Comparison of ENCODE assay signal across 30 mouse cellular contexts in the genomic region with DNA sequence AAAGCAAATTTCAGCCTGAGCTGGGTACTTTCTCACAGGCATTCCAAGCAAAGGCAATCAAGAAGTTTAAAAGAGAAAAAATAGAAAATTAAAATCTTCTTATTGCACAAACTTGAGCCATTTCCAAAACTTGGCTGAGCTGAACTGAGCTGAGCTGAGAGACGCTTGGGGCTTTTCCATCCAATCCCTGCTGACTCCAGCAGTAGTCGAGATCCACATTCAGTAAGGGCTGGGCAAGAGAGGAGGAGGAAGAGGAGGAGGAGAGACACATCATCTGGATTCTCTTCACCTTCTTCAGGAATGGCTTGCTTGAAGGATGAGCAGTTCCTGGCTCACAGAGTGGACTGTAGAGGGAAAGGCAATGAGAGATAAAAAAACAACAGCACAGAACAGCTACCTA.
DNase-seq lines count a peak whose midpoint lies in the region; ATAC-seq and TF ChIP-seq lines count a peak whose summit lies in the region.
"Had no signal": no experiment of that assay in that cellular context is flagged by ENCODE, and none has a peak within 500 bp of the region (broad histone marks: within the 10 kb centered on the region; RNA-seq: fewer than 3 reads in every experiment).

No protein-coding gene starts in this region.

- no peaks in the 10 kb centered on the region for H3K27me3 ChIP-seq in lung, embryonic 14.5 days (ENCODE audit: insufficient read depth, low read length)
- H3K27me3 ChIP-seq: CH12.LX; embryonic facial prominence, embryonic 13.5 days; embryonic facial prominence, embryonic 15.5 days; forebrain, embryonic 12.5 days had no signal

- TF ChIP-seq CTCF in lung, embryonic 14.5 days (IDR thresholded peaks at IDR 0.05; ENCODE audit: low read depth) = no peak

- H3K9me3 ChIP-seq in lung, embryonic 14.5 days (ENCODE audit: low read depth, low read length) = no peaks in the 10 kb centered on the region
- H3K9me3 ChIP-seq: embryonic facial prominence, embryonic 13.5 days; embryonic facial prominence, embryonic 15.5 days; forebrain, embryonic 10.5 days; forebrain, embryonic 12.5 days; G1E had no signal

- H3K36me3 ChIP-seq in lung, embryonic 14.5 days (ENCODE audit: insufficient read depth) = no peaks in the 10 kb centered on the region
- H3K36me3 ChIP-seq: embryonic facial prominence, embryonic 13.5 days; embryonic facial prominence, embryonic 15.5 days; forebrain, embryonic 10.5 days; forebrain, embryonic 12.5 days; G1E had no signal

- ATAC-seq in lung, embryonic 14.5 days (ENCODE audit: insufficient read depth) = no peak
- ATAC-seq: activated CD4-positive, CD25-positive, alpha-beta regulatory T cell, adult 4 months; CD4-positive, CD25-positive, alpha-beta regulatory T cell, adult 4 months; forebrain, embryonic 14.5 days; forebrain, embryonic 16.5 days; Patski had no signal

- WGBS in lung, embryonic 14.5 days = 53% methylated on average over 2 of the region's 2 CpGs

- no peaks in the 10 kb centered on the region for H3K4me1 ChIP-seq in lung, embryonic 14.5 days (ENCODE audit: insufficient read depth)
- H3K4me1 ChIP-seq: embryonic facial prominence, embryonic 13.5 days; embryonic facial prominence, embryonic 15.5 days; forebrain, embryonic 10.5 days; forebrain, embryonic 12.5 days had no signal

- H3K27ac ChIP-seq in lung, embryonic 14.5 days (ENCODE audit: low read depth) = no peak overlapping the region
- H3K27ac ChIP-seq: embryonic facial prominence, embryonic 13.5 days; embryonic facial prominence, embryonic 15.5 days; forebrain, embryonic 10.5 days; forebrain, embryonic 12.5 days had no signal

- no peak overlapping the region for H3K4me2 ChIP-seq in lung, embryonic 14.5 days
- H3K4me2 ChIP-seq: embryonic facial prominence, embryonic 13.5 days; embryonic facial prominence, embryonic 15.5 days; forebrain, embryonic 12.5 days had no signal

- no peak overlapping the region for H3K4me3 ChIP-seq in lung, embryonic 14.5 days (ENCODE audit: low read depth, low read length)
- H3K4me3 ChIP-seq: embryonic facial prominence, embryonic 13.5 days; embryonic facial prominence, embryonic 15.5 days; erythroblast, embryonic 14.5 days; forebrain, embryonic 10.5 days; forebrain, embryonic 12.5 days had no signal

- no peak overlapping the region for H3K9ac ChIP-seq in lung, embryonic 14.5 days
- H3K9ac ChIP-seq: embryonic facial prominence, embryonic 13.5 days; embryonic facial prominence, embryonic 15.5 days; forebrain, embryonic 12.5 days had no signal

- DNase-seq in adrenal gland, postnatal 10 days = peak; percentile 17
- no peak for DNase-seq in adrenal gland, adult 18-20 months (ENCODE audit: low spot score in 2 of 2)
- peak; percentile 17 for DNase-seq in lung, embryonic 14.5 days
- no peak for DNase-seq in lung, adult 18-20 months
- DNase-seq in lung, postnatal 36 days = peak; percentile 0
- no peak for DNase-seq in lung, postnatal 25 days (ENCODE audit: low spot score)
- no peak for DNase-seq in layer of hippocampus, postnatal 10 days (ENCODE audit: low spot score in 2 of 2)
- DNase-seq: adrenal gland, adult 2 months; adrenal gland, postnatal 14 days; adrenal gland, postnatal 36 days; B cell, adult 2 months; cerebellum, adult 11 months; cerebellum, adult 18-20 months; cerebellum, adult 8-10 months; cerebellum, adult 9-11 months; cerebellum, postnatal 14 days; cerebellum, postnatal 36 days; embryo, embryonic 11 days had no signal

Comparison
In these comparisons a context has a peak if more than half of its experiments do, and no peak if none do; other contexts are left out.
1. DNase-seq: peak in adrenal gland, postnatal 10 days (single experiment), lung, embryonic 14.5 days (single experiment) and lung, postnatal 36 days (single experiment); none in adrenal gland, adult 18-20 months (0 of 2), lung, adult 18-20 months (0 of 2), lung, postnatal 25 days (single experiment) and layer of hippocampus, postnatal 10 days (0 of 2).